Mouse (Mus musculus) lung, postnatal 0 days (tissue): ENCODE measurements around the gene Ttc16.

Experiments used
- CTCF ChIP-seq: IDR thresholded peaks from 2 replicates; pipeline ENCODE4 v1.5.1; 2016; ENCODE audit warnings: antibody characterized with exemption, mild to moderate bottlenecking
- EP300 ChIP-seq: IDR thresholded peaks from 2 replicates; pipeline ENCODE4 v1.6.1; 2016; ENCODE audit warnings: antibody characterized with exemption, mild to moderate bottlenecking, control low read depth

DNA sequence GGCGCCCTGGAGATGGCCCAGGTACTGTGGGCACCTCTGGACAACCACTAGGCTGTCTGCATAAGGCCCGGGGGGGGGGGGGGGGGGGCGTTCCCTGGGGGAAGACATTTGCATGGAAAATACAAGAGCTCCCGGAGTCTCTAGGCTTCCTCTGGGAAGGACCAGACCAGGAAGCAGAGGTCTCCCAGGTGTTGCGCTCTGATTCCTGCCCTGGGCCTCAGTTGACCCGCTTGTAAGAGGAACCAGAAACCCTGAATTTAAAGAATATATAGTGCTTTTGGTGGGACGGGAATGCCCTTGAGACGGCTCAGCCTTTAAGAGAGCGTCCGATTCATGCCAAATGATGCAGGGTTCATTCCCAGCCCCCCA is 23.8 kb downstream of the Ttc16 start:
- TF ChIP-seq CTCF (no peak), EP300 (no peak)
